Mouse (Mus musculus) CH12.LX (cell line): ENCODE results near the gene Edar. TPM values are rescaled to one million over a fixed set of nuclear protein-coding genes. Genes with fewer than 3 reads are reported as not detected.

Experiments
- DNase-seq: peaks from one replicate; pipeline ENCODE4 v3.0.0-alpha.2; 2013; ENCODE audit errors: extremely low read depth
- H3K27ac ChIP-seq: 2 replicates; pipeline ENCODE4 v1.5.1; 2012; ENCODE audit warnings: low read depth, mild to moderate bottlenecking, control low read depth, moderate library complexity; ENCODE audit not compliant: insufficient read depth
- H3K27me3 ChIP-seq: replicated peaks from 2 replicates; pipeline ENCODE3; 2012; ENCODE audit warnings: inconsistent platforms
- H3K36me3 ChIP-seq, 2 experiments: replicated peaks in 1 of 2; 2 replicates each; pipeline versions ENCODE3 to v1.6.1; 2012; ENCODE audit warnings: inconsistent platforms in 1 of 2, low read length in 1 of 2, mild to moderate bottlenecking in 1 of 2, mixed read lengths in 1 of 2, moderate library complexity in 1 of 2; ENCODE audit not compliant: control insufficient read depth in 1 of 2, insufficient read depth in 1 of 2
- H3K4me1 ChIP-seq, 2 experiments: 2 replicates each; pipeline ENCODE4 v1.6.1; 2012; ENCODE audit warnings: inconsistent platforms in 1 of 2, moderate library complexity in 1 of 2; ENCODE audit not compliant: insufficient read depth in 2 of 2, control insufficient read depth in 1 of 2
- H3K4me2 ChIP-seq: 2 replicates; pipeline ENCODE4 v1.6.1; 2012; ENCODE audit warnings: low read depth, mild to moderate bottlenecking, control low read depth; ENCODE audit not compliant: poor library complexity, insufficient read depth, severe bottlenecking
- H3K4me3 ChIP-seq, 3 experiments: fragments of 150-350 bp in 1 of 3; sonication (generic) in 1 of 3; replicated peaks in 1 of 3; 2 replicates each; pipeline versions ENCODE3 to v1.5.1; 2011 to 2012; ENCODE audit warnings: low read depth in 2 of 3, low read length in 2 of 3, mild to moderate bottlenecking in 2 of 3, moderate library complexity in 2 of 3, control low read depth in 1 of 3, improper control_type of control experiment in 1 of 3, inconsistent platforms in 1 of 3, mixed read lengths in 1 of 3; ENCODE audit not compliant: poor library complexity in 1 of 3
- H3K79me2 ChIP-seq: replicated peaks from 2 replicates; pipeline ENCODE4 v1.6.1; 2012; ENCODE audit warnings: mild to moderate bottlenecking, moderate library complexity; ENCODE audit not compliant: control insufficient read depth, poor library complexity, insufficient read depth, severe bottlenecking; ENCODE audit errors: extremely low read depth
- H3K9ac ChIP-seq: 2 replicates; pipeline ENCODE4 v1.6.1; 2012; ENCODE audit warnings: low read depth, mild to moderate bottlenecking, control low read depth, moderate library complexity; ENCODE audit not compliant: insufficient read depth
- H3K9me3 ChIP-seq: replicated peaks from 2 replicates; pipeline ENCODE3; 2012; ENCODE audit warnings: low read length, inconsistent platforms, mixed read lengths
- CTCF ChIP-seq, 2 experiments: IDR thresholded peaks in 1 of 2; conservative IDR thresholded peaks in 1 of 2; 2 replicates each; pipeline ENCODE4 v1.5.1; 2011 to 2012; ENCODE audit warnings: low read depth in 2 of 2, low read length in 2 of 2, improper control_type of control experiment in 1 of 2, inconsistent platforms in 1 of 2, mild to moderate bottlenecking in 1 of 2, moderate library complexity in 1 of 2
- E2F4 ChIP-seq: IDR thresholded peaks from 2 replicates; pipeline ENCODE4 v1.6.1; 2011; ENCODE audit warnings: low read depth, low read length, improper control_type of control experiment; ENCODE audit not compliant: insufficient replicate concordance
- ETS1 ChIP-seq: conservative IDR thresholded peaks from 2 replicates; pipeline ENCODE4 v1.6.1; 2012; ENCODE audit warnings: low read depth, mild to moderate bottlenecking, inconsistent platforms, low read length, improper control_type of control experiment, moderate library complexity
- GABPA ChIP-seq: IDR thresholded peaks from 2 replicates; pipeline ENCODE4 v1.6.1; 2012; ENCODE audit warnings: low read depth, low read length, improper control_type of control experiment, inconsistent platforms; ENCODE audit not compliant: insufficient replicate concordance
- HCFC1 ChIP-seq: IDR thresholded peaks from 2 replicates; pipeline ENCODE4 v1.6.1; 2012; ENCODE audit warnings: low read depth, mild to moderate bottlenecking, inconsistent platforms, low read length, improper control_type of control experiment
- IRF4 ChIP-seq: IDR thresholded peaks from 2 replicates; pipeline ENCODE4 v1.6.1; 2014; ENCODE audit warnings: low read depth, mild to moderate bottlenecking, inconsistent platforms, low read length, improper control_type of control experiment
- JUND ChIP-seq: conservative IDR thresholded peaks from 2 replicates; pipeline ENCODE4 v1.6.1; 2011; ENCODE audit warnings: low read depth, low read length, improper control_type of control experiment
- KAT2A ChIP-seq: IDR thresholded peaks from 2 replicates; pipeline ENCODE4 v1.6.1; 2012; ENCODE audit warnings: low read length, improper control_type of control experiment, inconsistent platforms; ENCODE audit not compliant: insufficient replicate concordance
- MAX ChIP-seq: IDR thresholded peaks from 2 replicates; pipeline ENCODE4 v1.6.1; 2011; ENCODE audit warnings: low read length, improper control_type of control experiment
- MEF2A ChIP-seq: IDR thresholded peaks from 2 replicates; pipeline ENCODE4 v1.6.1; 2014; ENCODE audit warnings: low read depth, mild to moderate bottlenecking, inconsistent platforms, low read length, improper control_type of control experiment, borderline replicate concordance
- MXI1 ChIP-seq: IDR thresholded peaks from 2 replicates; pipeline ENCODE4 v1.6.1; 2011; ENCODE audit warnings: mild to moderate bottlenecking, low read depth, low read length, improper control_type of control experiment
- MYC ChIP-seq: IDR thresholded peaks from 2 replicates; pipeline ENCODE4 v1.6.1; 2011; ENCODE audit warnings: low read depth, mild to moderate bottlenecking, improper control_type of control experiment, low read length
- NRF1 ChIP-seq: IDR thresholded peaks from 2 replicates; pipeline ENCODE4 v1.6.1; 2014; ENCODE audit warnings: low read depth, mild to moderate bottlenecking, inconsistent platforms, low read length, improper control_type of control experiment, moderate library complexity
- RCOR1 ChIP-seq: conservative IDR thresholded peaks from 2 replicates; pipeline ENCODE4 v1.6.1; 2012; ENCODE audit warnings: low read depth, mild to moderate bottlenecking, inconsistent platforms, low read length, improper control_type of control experiment
- SMC3 ChIP-seq: IDR thresholded peaks from 2 replicates; pipeline ENCODE4 v1.6.1; 2011; ENCODE audit warnings: low read depth, low read length, improper control_type of control experiment
- TCF12 ChIP-seq: IDR thresholded peaks from 2 replicates; pipeline ENCODE4 v1.6.1; 2014; ENCODE audit warnings: low read depth, mild to moderate bottlenecking, inconsistent platforms, low read length, improper control_type of control experiment
- ZKSCAN1 ChIP-seq: IDR thresholded peaks from 2 replicates; pipeline ENCODE4 v1.6.1; 2012; ENCODE audit warnings: low read depth, inconsistent platforms, low read length, improper control_type of control experiment, borderline replicate concordance
- ZMIZ1 ChIP-seq: IDR thresholded peaks from 2 replicates; pipeline ENCODE4 v1.6.1; 2012; ENCODE audit warnings: low read depth, mild to moderate bottlenecking, inconsistent platforms, low read length, improper control_type of control experiment
- dilution Hi-C: fragments of 300-500 bp; cut with MboI; formaldehyde crosslinking; loops from 2 replicates; pipeline ENCODE4 v1.14.3; 2020; ENCODE audit warnings: low sequenced_read_pairs; ENCODE audit not compliant: extremely low pct_unique_long_range_greater_than_20kb, extremely low pct_ligation_motif_present
- in situ Hi-C: fragments of 300-500 bp; cut with MboI; formaldehyde crosslinking; loops from 3 replicates; pipeline ENCODE4 v1.14.3; 2019; ENCODE audit warnings: low sequenced_read_pairs, low pct_ligation_motif_present, low pct_unique_long_range_greater_than_20kb, mixed read lengths
- polyA plus RNA-seq: library from polyadenylated mRNA; unstranded; fragments of >175 nt; gene quantifications from 2 replicates; pipeline ENCODE4 v1.2.1, GENCODE M21; 2012; ENCODE audit warnings: low read depth; ENCODE audit not compliant: insufficient read length
- total RNA-seq, 2 experiments: library from RNA; depleted of rRNA; stranded (reverse); fragments of 300-350 nt in 1 of 2; fragments of >200 nt in 1 of 2; gene quantifications; 2 replicates each; pipeline ENCODE4 v1.2.3; 2012 to 2014

The Edar gene
- total and polyA plus RNA-seq, 3 experiments = not detected

GRCm38 (mm10) chr10:58606356-58606755, 69.1 kb downstream of the Edar start:
- in situ Hi-C loops = loop anchor here (25.0 kb wide), 1 partner anchor 1169 kb away; no protein-coding TSS in a partner anchor
- no peak overlapping the region for H3K4me3 ChIP-seq
- peaks cover 6% of the 10 kb centered on the region for H3K27me3 ChIP-seq
- no peaks in the 10 kb centered on the region for H3K9me3 ChIP-seq
- no peak overlapping the region for H3K4me2 ChIP-seq
- DNase-seq = no peak
- H3K27ac ChIP-seq = no peak overlapping the region
- no peak for TF ChIP-seq KAT2A
- TF ChIP-seq ZKSCAN1 = no peak
- no peak for TF ChIP-seq ZMIZ1
- TF ChIP-seq IRF4 = no peak
- TF ChIP-seq GABPA = no peak
- TF ChIP-seq MXI1 = no peak
- TF ChIP-seq, all 38 proteins: peak for 0
- Histone ChIP-seq H3K36me3 (no peaks in the 10 kb centered on the region), H3K4me1 (no peaks in the 10 kb centered on the region), H3K79me2 (no peaks in the 10 kb centered on the region), H3K9ac (no peak overlapping the region)
- dilution Hi-C loops = no loop called here

- Histone ChIP-seq H3K4me3 (no peak overlapping the region), H3K27me3 (peaks cover 3% of the 10 kb centered on the region)
- TF ChIP-seq KAT2A (no peak), JUND (no peak), MEF2A (no peak), SMC3 (no peak), HCFC1 (no peak), MYC (no peak), ETS1 (no peak), NRF1 (no peak), CTCF (conservative IDR thresholded peaks at IDR 0.05 in 1 of 2, IDR thresholded peaks at IDR 0.05 in 1 of 2; ENCODE audit: low read depth in 2 of 2, low read length in 2 of 2) (no peak), RCOR1 (no peak), TCF12 (no peak), E2F4 (no peak), MAX (no peak)
- TF ChIP-seq, all 38 proteins: peak for 0
- Histone ChIP-seq H3K9me3 (no peaks in the 10 kb centered on the region), H3K9ac (no peak overlapping the region), H3K36me3 (no peaks in the 10 kb centered on the region), H3K27ac (no peak overlapping the region), H3K79me2 (no peaks in the 10 kb centered on the region), H3K4me2 (no peak overlapping the region), H3K4me1 (no peaks in the 10 kb centered on the region)
- DNase-seq = no peak
- in situ Hi-C loops = loop anchor here (25.0 kb wide), 1 partner anchor 1167 kb away; no protein-coding TSS in a partner anchor
- dilution Hi-C loops = no loop called here
Observed at GRCm38 (mm10) chr10:58604779-58605178, 70.7 kb downstream of the Edar start.
